Mouse (Mus musculus): ENCODE measurements at regions not wholly inside any gene's neighbourhood (a gene's known extent, or its start where the extent isn't known, plus 50 kb on each side); places are given as distances from the start of the nearest gene placed in this dataset.
A peak's percentile ranks its signal among the peaks of the same experiment; 100 is the strongest.

DNA sequence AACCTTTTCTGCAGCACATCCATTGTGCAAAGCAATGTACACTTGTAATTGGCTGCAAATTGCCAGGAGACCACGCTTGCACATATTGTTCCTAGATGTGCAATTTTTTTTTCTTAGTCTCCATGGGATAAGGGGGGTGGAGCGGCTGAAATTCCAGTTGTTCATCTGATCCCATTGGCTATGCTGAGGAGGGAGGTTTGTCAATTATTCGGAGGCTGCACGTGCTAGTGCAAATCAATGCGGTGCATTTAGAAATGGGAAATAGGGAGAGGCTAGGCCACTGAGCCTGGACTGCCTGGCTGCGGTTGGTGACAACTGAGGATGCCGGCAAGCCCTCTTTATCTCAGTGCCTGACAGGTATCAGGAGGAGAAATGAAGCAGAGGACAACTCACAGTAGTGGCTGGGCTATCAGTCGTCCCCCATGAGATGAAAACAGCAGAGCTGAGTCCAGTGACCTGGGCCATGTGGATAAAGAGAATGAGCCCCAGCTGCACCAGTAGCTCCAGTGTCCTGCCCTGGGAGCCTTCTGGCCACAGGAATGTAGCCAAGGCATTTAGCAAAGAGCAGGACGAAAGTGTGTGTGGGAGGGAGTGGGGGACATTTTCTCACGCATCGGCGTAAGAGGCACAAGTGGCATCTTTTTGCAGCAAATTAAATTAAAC lies 462.2 kb upstream of the Kif2a start:
- Histone ChIP-seq H3K27me3 (ENCODE audit: control insufficient read depth, insufficient read depth, low read length) (no peaks in the 10 kb centered on the region), H3K36me3 (ENCODE audit: control insufficient read depth, insufficient read depth, low read length) (no peaks in the 10 kb centered on the region), H3K9ac (ENCODE audit: low read depth, low read length) (no peak overlapping the region), H3K27ac (ENCODE audit: low read depth, low read length) (no peak overlapping the region), H3K4me1 (ENCODE audit: control insufficient read depth, insufficient read depth, low read length) (no peaks in the 10 kb centered on the region), H3K4me3 (ENCODE audit: low read length) (no peak overlapping the region), H3K9me3 (ENCODE audit: control insufficient read depth, low read length) (no peaks in the 10 kb centered on the region), H3K4me2 (replicated peaks; ENCODE audit: low read depth, low read length) (no peak overlapping the region)
- ATAC-seq (ENCODE audit: low FRiP score, low TSS enrichment) = no peak
- 53% methylated on average over 12 of the region's 12 CpGs for WGBS

DNA sequence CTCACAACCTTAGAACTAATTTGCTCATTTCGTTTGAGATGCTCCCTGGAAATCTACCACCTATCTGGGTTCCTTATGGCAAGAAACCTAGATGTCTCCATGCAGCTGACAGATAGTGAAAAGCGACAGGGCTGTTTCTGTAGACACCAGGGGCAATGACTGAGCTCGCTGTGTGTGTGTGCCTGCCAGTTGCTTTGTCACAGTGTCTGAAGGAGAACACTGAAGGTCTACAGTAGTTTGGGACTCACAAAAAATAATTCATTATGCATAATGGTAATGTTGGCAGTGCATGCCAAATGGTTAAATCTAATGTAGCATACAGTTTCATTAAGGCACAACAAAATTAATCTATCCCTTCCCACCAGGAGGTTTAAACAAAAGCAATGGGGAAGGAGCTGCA lies 453.2 kb upstream of the Kif2a start:
- Histone ChIP-seq H3K4me3 (ENCODE audit: low read length) (no peak overlapping the region), H3K27me3 (ENCODE audit: control insufficient read depth, insufficient read depth, low read length) (no peaks in the 10 kb centered on the region; the same call in 1 of the 2 replicates), H3K4me1 (ENCODE audit: control insufficient read depth, insufficient read depth, low read length) (no peaks in the 10 kb centered on the region; the same call in 1 of the 2 replicates), H3K9me3 (ENCODE audit: control insufficient read depth, low read length) (no peaks in the 10 kb centered on the region), H3K36me3 (ENCODE audit: control insufficient read depth, insufficient read depth, low read length) (no peaks in the 10 kb centered on the region), H3K9ac (ENCODE audit: low read depth, low read length) (no peak overlapping the region), H3K4me2 (replicated peaks; ENCODE audit: low read depth, low read length) (no peak overlapping the region), H3K27ac (ENCODE audit: low read depth, low read length) (no peak overlapping the region)
- whole genome bisulfite sequencing = 78% methylated on average over 3 of the region's 3 CpGs
- ATAC-seq (ENCODE audit: low FRiP score, low TSS enrichment) = no peak

GRCm38 (mm10) chr13:107469491-107470276 lies 447.8 kb upstream of the Kif2a start:
- peak; percentile 92 for ATAC-seq (ENCODE audit: low FRiP score, low TSS enrichment)
- H3K4me1 ChIP-seq (ENCODE audit: control insufficient read depth, insufficient read depth, low read length) = peaks cover 5% of the 10 kb centered on the region
- peak overlapping the region; percentile 27 for H3K4me3 ChIP-seq (ENCODE audit: low read length)
- 0 out of 2 replicates have a peak overlapping the region, but pooled peaks have one; percentile 14 for H3K27ac ChIP-seq (ENCODE audit: low read depth, low read length)
- H3K4me2 ChIP-seq (replicated peaks; ENCODE audit: low read depth, low read length) = peak overlapping the region; percentile 64
- H3K27me3 ChIP-seq (ENCODE audit: control insufficient read depth, insufficient read depth, low read length) = no peaks in the 10 kb centered on the region; the same call in 1 of the 2 replicates
- 0 out of 2 replicates have a peak overlapping the region, but pooled peaks have one; percentile 31 for H3K9ac ChIP-seq (ENCODE audit: low read depth, low read length)
- no peaks in the 10 kb centered on the region for H3K36me3 ChIP-seq (ENCODE audit: control insufficient read depth, insufficient read depth, low read length)
- no peaks in the 10 kb centered on the region for H3K9me3 ChIP-seq (ENCODE audit: control insufficient read depth, low read length)
- WGBS = 2% methylated on average over 13 of the region's 13 CpGs

DNA sequence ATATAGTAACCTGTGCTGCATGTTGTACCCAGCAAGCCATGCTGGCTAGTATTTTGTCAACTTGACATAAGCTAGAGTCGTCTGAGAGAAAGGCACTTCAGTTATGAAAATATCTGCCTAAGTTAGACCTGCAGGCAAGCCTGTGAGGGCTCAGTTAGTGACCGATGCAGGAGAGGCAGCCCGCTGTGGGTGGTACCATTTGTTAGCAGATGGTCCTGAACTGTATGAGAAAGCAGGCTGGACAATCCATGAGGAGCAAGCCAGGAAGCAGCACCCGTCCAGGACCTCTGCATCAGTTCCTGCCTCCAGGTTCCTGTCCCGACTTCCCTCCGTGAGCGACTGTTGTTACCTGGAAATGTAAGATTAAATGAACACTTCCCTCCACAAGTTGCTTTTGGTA lies 440.9 kb upstream of the Kif2a start:
- 89% methylated on average over 7 of the region's 7 CpGs for WGBS
- no peak for ATAC-seq (ENCODE audit: low FRiP score, low TSS enrichment)
- no peak overlapping the region for H3K4me3 ChIP-seq (ENCODE audit: low read length)
- no peaks in the 10 kb centered on the region for H3K27me3 ChIP-seq (ENCODE audit: control insufficient read depth, insufficient read depth, low read length)
- no peaks in the 10 kb centered on the region for H3K36me3 ChIP-seq (ENCODE audit: control insufficient read depth, insufficient read depth, low read length)
- no peak overlapping the region for H3K9ac ChIP-seq (ENCODE audit: low read depth, low read length)
- no peaks in the 10 kb centered on the region for H3K9me3 ChIP-seq (ENCODE audit: control insufficient read depth, low read length)
- no peak overlapping the region for H3K4me2 ChIP-seq (replicated peaks; ENCODE audit: low read depth, low read length)
- H3K4me1 ChIP-seq (ENCODE audit: control insufficient read depth, insufficient read depth, low read length) = peaks cover 7% of the 10 kb centered on the region; the same call in 1 of the 2 replicates
- H3K27ac ChIP-seq (ENCODE audit: low read depth, low read length) = no peak overlapping the region

GRCm38 (mm10) chr13:107461048-107461912 lies 439.4 kb upstream of the Kif2a start:
- Histone ChIP-seq H3K4me3 (ENCODE audit: low read length) (0 out of 2 replicates have a peak overlapping the region, but pooled peaks have one; percentile 4), H3K4me2 (replicated peaks; ENCODE audit: low read depth, low read length) (peak overlapping the region; percentile 28; the same call in 1 of the 2 replicates), H3K9me3 (ENCODE audit: control insufficient read depth, low read length) (no peaks in the 10 kb centered on the region), H3K27me3 (ENCODE audit: control insufficient read depth, insufficient read depth, low read length) (no peaks in the 10 kb centered on the region), H3K4me1 (ENCODE audit: control insufficient read depth, insufficient read depth, low read length) (peaks cover 7% of the 10 kb centered on the region; the same call in 1 of the 2 replicates), H3K36me3 (ENCODE audit: control insufficient read depth, insufficient read depth, low read length) (no peaks in the 10 kb centered on the region), H3K9ac (ENCODE audit: low read depth, low read length) (no peak overlapping the region), H3K27ac (ENCODE audit: low read depth, low read length) (no peak overlapping the region)
- 17% methylated on average over 16 of the region's 16 CpGs for WGBS
- peak; percentile 93 for ATAC-seq (ENCODE audit: low FRiP score, low TSS enrichment)

DNA sequence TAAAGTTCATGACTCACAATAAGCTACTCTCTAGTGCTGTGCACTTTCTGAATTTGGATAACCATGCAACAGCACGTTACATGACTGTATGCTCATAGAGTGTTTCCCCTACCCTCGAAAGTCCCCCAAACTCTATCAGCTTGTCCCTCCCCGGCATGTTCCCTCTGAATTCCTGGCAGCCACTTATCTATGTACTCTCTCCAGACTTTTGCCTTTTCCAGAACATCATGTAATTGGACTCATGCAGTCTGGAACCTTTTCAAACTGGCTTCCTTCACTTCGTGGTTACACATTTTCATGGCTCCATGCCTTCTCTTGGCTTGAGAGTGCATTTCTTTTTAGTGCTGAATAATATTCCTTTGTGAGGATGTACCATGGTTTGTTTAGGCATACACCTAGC lies 436.8 kb upstream of the Kif2a start:
- ATAC-seq (ENCODE audit: low FRiP score, low TSS enrichment) = no peak
- H3K27me3 ChIP-seq (ENCODE audit: control insufficient read depth, insufficient read depth, low read length) = no peaks in the 10 kb centered on the region
- H3K9me3 ChIP-seq (ENCODE audit: control insufficient read depth, low read length) = no peaks in the 10 kb centered on the region
- no peak overlapping the region for H3K4me3 ChIP-seq (ENCODE audit: low read length)
- H3K4me1 ChIP-seq (ENCODE audit: control insufficient read depth, insufficient read depth, low read length) = peaks cover 7% of the 10 kb centered on the region; the same call in 1 of the 2 replicates
- no peak overlapping the region for H3K27ac ChIP-seq (ENCODE audit: low read depth, low read length)
- no peak overlapping the region for H3K4me2 ChIP-seq (replicated peaks; ENCODE audit: low read depth, low read length)
- H3K36me3 ChIP-seq (ENCODE audit: control insufficient read depth, insufficient read depth, low read length) = no peaks in the 10 kb centered on the region
- WGBS = 85% methylated on average over 4 of the region's 4 CpGs
- no peak overlapping the region for H3K9ac ChIP-seq (ENCODE audit: low read depth, low read length)

GRCm38 (mm10) chr13:107457270-107457669 lies 435.3 kb upstream of the Kif2a start:
- Histone ChIP-seq H3K4me2 (replicated peaks; ENCODE audit: low read depth, low read length) (no peak overlapping the region), H3K4me1 (ENCODE audit: control insufficient read depth, insufficient read depth, low read length) (peaks cover 7% of the 10 kb centered on the region; the same call in 1 of the 2 replicates), H3K9ac (ENCODE audit: low read depth, low read length) (no peak overlapping the region), H3K9me3 (ENCODE audit: control insufficient read depth, low read length) (no peaks in the 10 kb centered on the region), H3K27me3 (ENCODE audit: control insufficient read depth, insufficient read depth, low read length) (no peaks in the 10 kb centered on the region), H3K4me3 (ENCODE audit: low read length) (no peak overlapping the region), H3K36me3 (ENCODE audit: control insufficient read depth, insufficient read depth, low read length) (no peaks in the 10 kb centered on the region), H3K27ac (ENCODE audit: low read depth, low read length) (no peak overlapping the region)
- 86% methylated on average over 10 of the region's 10 CpGs for WGBS
- ATAC-seq (ENCODE audit: low FRiP score, low TSS enrichment) = no peak

- no peak for ATAC-seq (ENCODE audit: low FRiP score, low TSS enrichment)
- WGBS = 69% methylated on average over 2 of the region's 2 CpGs
Measured at GRCm38 (mm10) chr13:107456394-107456793, 434.5 kb upstream of the Kif2a start.

More at GRCm38 (mm10) chr13:107456394-107456793, 434.5 kb upstream of the Kif2a start:
- Histone ChIP-seq H3K4me2 (replicated peaks; ENCODE audit: low read depth, low read length) (no peak overlapping the region), H3K36me3 (ENCODE audit: control insufficient read depth, insufficient read depth, low read length) (no peaks in the 10 kb centered on the region), H3K4me3 (ENCODE audit: low read length) (no peak overlapping the region), H3K27me3 (ENCODE audit: control insufficient read depth, insufficient read depth, low read length) (no peaks in the 10 kb centered on the region), H3K9me3 (ENCODE audit: control insufficient read depth, low read length) (no peaks in the 10 kb centered on the region), H3K4me1 (ENCODE audit: control insufficient read depth, insufficient read depth, low read length) (peaks cover 2% of the 10 kb centered on the region; the same call in 1 of the 2 replicates), H3K9ac (ENCODE audit: low read depth, low read length) (no peak overlapping the region), H3K27ac (ENCODE audit: low read depth, low read length) (no peak overlapping the region)
